Mouse (Mus musculus): ENCODE results near the gene Proca1. TPM values are rescaled to one million over a fixed set of nuclear protein-coding genes. Genes with fewer than 3 reads are reported as not detected.

Proca1 gene
- polyA plus RNA-seq (2015; fragmentation: Nextera tagmentation; extraction: Ambion mirVana) = 2.2 and 2.9 TPM in 2 replicates

- no peak for ATAC-seq (ENCODE audit: extremely low read depth, insufficient number of reproducible peaks, low FRiP score, low TSS enrichment)
- Histone ChIP-seq H3K36me3 (peaks cover 35% of the 10 kb centered on the region), H3K4me3 (peak within 1 kb of the TSS; percentile 62), H3K27me3 (replicated peaks) (no peaks in the 10 kb centered on the region; the same call in 1 of the 2 replicates), H3K27ac (replicated peaks) (no peak within 1 kb of the TSS), H3K9ac (no peak within 1 kb of the TSS), H3K4me1 (peaks cover 28% of the 10 kb centered on the region), H3K9me3 (no peaks in the 10 kb centered on the region), H3K4me2 (peak within 1 kb of the TSS; percentile 76)
- 56% methylated on average over 1 of the region's 1 CpGs for WGBS
Observed at GRCm38 (mm10) chr11:78193113-78193512, at the start of gene Proca1. Proca1 (plus strand) TSS chr11:78193392.

- H3K27ac ChIP-seq (replicated peaks) = no peak overlapping the region
- H3K4me2 ChIP-seq = no peak overlapping the region
- WGBS = 86% methylated on average over 2 of the region's 2 CpGs
- no peak overlapping the region for H3K9ac ChIP-seq
- ATAC-seq (ENCODE audit: extremely low read depth, insufficient number of reproducible peaks, low FRiP score, low TSS enrichment) = no peak
- H3K36me3 ChIP-seq = peaks cover 55% of the 10 kb centered on the region
- peaks cover 30% of the 10 kb centered on the region for H3K4me1 ChIP-seq
- no peaks in the 10 kb centered on the region for H3K9me3 ChIP-seq
- no peak overlapping the region for H3K4me3 ChIP-seq
- H3K27me3 ChIP-seq (replicated peaks) = no peaks in the 10 kb centered on the region
Observed at GRCm38 (mm10) chr11:78143520-78143919, 49.7 kb upstream of the Proca1 start.

GRCm38 (mm10) chr11:78146168-78146567, 47.0 kb upstream of the Proca1 start:
- Histone ChIP-seq H3K36me3 (peaks cover 81% of the 10 kb centered on the region), H3K4me3 (no peak overlapping the region), H3K9ac (no peak overlapping the region), H3K4me2 (no peak overlapping the region), H3K9me3 (no peaks in the 10 kb centered on the region), H3K4me1 (peaks cover 13% of the 10 kb centered on the region), H3K27ac (replicated peaks) (no peak overlapping the region), H3K27me3 (replicated peaks) (no peaks in the 10 kb centered on the region)
- WGBS = 80% methylated on average over 5 of the region's 5 CpGs
- ATAC-seq (ENCODE audit: extremely low read depth, insufficient number of reproducible peaks, low FRiP score, low TSS enrichment) = no peak

GRCm38 (mm10) chr11:78146707-78147543, 46.3 kb upstream of the Proca1 start:
- H3K27ac ChIP-seq (replicated peaks) = no peak overlapping the region
- peaks cover 5% of the 10 kb centered on the region for H3K4me1 ChIP-seq
- WGBS = 93% methylated on average over 6 of the region's 6 CpGs
- no peak overlapping the region for H3K9ac ChIP-seq
- peaks cover 88% of the 10 kb centered on the region for H3K36me3 ChIP-seq
- H3K27me3 ChIP-seq (replicated peaks) = no peaks in the 10 kb centered on the region
- no peaks in the 10 kb centered on the region for H3K9me3 ChIP-seq
- H3K4me3 ChIP-seq = no peak overlapping the region
- H3K4me2 ChIP-seq = no peak overlapping the region
- ATAC-seq (ENCODE audit: extremely low read depth, insufficient number of reproducible peaks, low FRiP score, low TSS enrichment) = no peak

GRCm38 (mm10) chr11:78151161-78151560, 42.0 kb upstream of the Proca1 start:
- H3K27ac ChIP-seq (replicated peaks) = no peak overlapping the region
- H3K36me3 ChIP-seq = peaks cover 98% of the 10 kb centered on the region
- no peaks in the 10 kb centered on the region for H3K27me3 ChIP-seq (replicated peaks)
- no peak overlapping the region for H3K9ac ChIP-seq
- H3K4me3 ChIP-seq = no peak overlapping the region
- 37% methylated on average over 1 of the region's 1 CpGs for WGBS
- no peak for ATAC-seq (ENCODE audit: extremely low read depth, insufficient number of reproducible peaks, low FRiP score, low TSS enrichment)
- no peak overlapping the region for H3K4me2 ChIP-seq
- no peaks in the 10 kb centered on the region for H3K9me3 ChIP-seq
- peaks cover 12% of the 10 kb centered on the region; the same call in 1 of the 2 replicates for H3K4me1 ChIP-seq

GRCm38 (mm10) chr11:78152299-78153231, 40.6 kb upstream of the Proca1 start:
- Histone ChIP-seq H3K36me3 (peaks cover 99% of the 10 kb centered on the region), H3K9ac (no peak overlapping the region; the same call in 1 of the 2 replicates), H3K4me3 (no peak overlapping the region), H3K27ac (replicated peaks) (peak overlapping the region; percentile 26), H3K4me1 (peaks cover 12% of the 10 kb centered on the region; the same call in 1 of the 2 replicates), H3K4me2 (no peak overlapping the region), H3K27me3 (replicated peaks) (no peaks in the 10 kb centered on the region), H3K9me3 (no peaks in the 10 kb centered on the region)
- no peak for ATAC-seq (ENCODE audit: extremely low read depth, insufficient number of reproducible peaks, low FRiP score, low TSS enrichment)
- 67% methylated on average over 9 of the region's 9 CpGs for WGBS

GRCm38 (mm10) chr11:78153778-78154177, 39.4 kb upstream of the Proca1 start:
- Histone ChIP-seq H3K27me3 (replicated peaks) (no peaks in the 10 kb centered on the region), H3K36me3 (peaks cover 100% of the 10 kb centered on the region), H3K4me3 (no peak overlapping the region), H3K4me2 (no peak overlapping the region), H3K9ac (no peak overlapping the region), H3K4me1 (peaks cover 12% of the 10 kb centered on the region), H3K27ac (replicated peaks) (no peak overlapping the region), H3K9me3 (no peaks in the 10 kb centered on the region)
- WGBS = 88% methylated on average over 13 of the region's 13 CpGs
- no peak for ATAC-seq (ENCODE audit: extremely low read depth, insufficient number of reproducible peaks, low FRiP score, low TSS enrichment)

GRCm38 (mm10) chr11:78155674-78156073, 37.5 kb upstream of the Proca1 start:
- H3K4me3 ChIP-seq = no peak overlapping the region
- no peaks in the 10 kb centered on the region for H3K9me3 ChIP-seq
- no peaks in the 10 kb centered on the region for H3K27me3 ChIP-seq (replicated peaks)
- ATAC-seq (ENCODE audit: extremely low read depth, insufficient number of reproducible peaks, low FRiP score, low TSS enrichment) = no peak
- H3K9ac ChIP-seq = no peak overlapping the region
- 88% methylated on average over 5 of the region's 5 CpGs for WGBS
- no peak overlapping the region for H3K4me2 ChIP-seq
- peaks cover 17% of the 10 kb centered on the region for H3K4me1 ChIP-seq
- H3K36me3 ChIP-seq = peaks cover 100% of the 10 kb centered on the region
- no peak overlapping the region for H3K27ac ChIP-seq (replicated peaks)

GRCm38 (mm10) chr11:78156156-78156699, 37.0 kb upstream of the Proca1 start:
- Histone ChIP-seq H3K9ac (no peak overlapping the region), H3K27ac (replicated peaks) (no peak overlapping the region), H3K4me2 (no peak overlapping the region), H3K4me3 (no peak overlapping the region), H3K27me3 (replicated peaks) (no peaks in the 10 kb centered on the region), H3K9me3 (no peaks in the 10 kb centered on the region), H3K4me1 (peaks cover 17% of the 10 kb centered on the region), H3K36me3 (peaks cover 100% of the 10 kb centered on the region)
- ATAC-seq (ENCODE audit: extremely low read depth, insufficient number of reproducible peaks, low FRiP score, low TSS enrichment) = no peak
- WGBS = 72% methylated on average over 6 of the region's 6 CpGs

GRCm38 (mm10) chr11:78159096-78159495, 34.1 kb upstream of the Proca1 start:
- no peak overlapping the region for H3K4me3 ChIP-seq
- H3K27me3 ChIP-seq (replicated peaks) = no peaks in the 10 kb centered on the region
- H3K36me3 ChIP-seq = peaks cover 84% of the 10 kb centered on the region
- H3K4me2 ChIP-seq = no peak overlapping the region
- H3K27ac ChIP-seq (replicated peaks) = no peak overlapping the region
- WGBS = 18% methylated on average over 2 of the region's 2 CpGs
- no peaks in the 10 kb centered on the region for H3K9me3 ChIP-seq
- peaks cover 30% of the 10 kb centered on the region for H3K4me1 ChIP-seq
- no peak for ATAC-seq (ENCODE audit: extremely low read depth, insufficient number of reproducible peaks, low FRiP score, low TSS enrichment)
- H3K9ac ChIP-seq = no peak overlapping the region; the same call in 1 of the 2 replicates

- WGBS = 69% methylated on average over 7 of the region's 7 CpGs
- Histone ChIP-seq H3K4me2 (no peak overlapping the region), H3K9me3 (no peaks in the 10 kb centered on the region), H3K4me3 (no peak overlapping the region), H3K4me1 (peaks cover 31% of the 10 kb centered on the region), H3K27ac (replicated peaks) (no peak overlapping the region), H3K9ac (no peak overlapping the region), H3K36me3 (peaks cover 80% of the 10 kb centered on the region), H3K27me3 (replicated peaks) (no peaks in the 10 kb centered on the region)
- no peak for ATAC-seq (ENCODE audit: extremely low read depth, insufficient number of reproducible peaks, low FRiP score, low TSS enrichment)
Observed at GRCm38 (mm10) chr11:78159557-78159956, 33.6 kb upstream of the Proca1 start.

Data from heart, embryonic 13.5 days (tissue).